In genomic region chr11:103007001-103007340, GRCm38 (mm10) we compare ENCODE assay signal across 13 mouse cellular contexts. TPM values are rescaled to one million over a fixed set of nuclear protein-coding genes. Genes with fewer than 3 reads are reported as not detected.
DNase-seq lines count a peak whose midpoint lies in the region; ATAC-seq and TF ChIP-seq lines count a peak whose summit lies in the region.
"Had no signal": no experiment of that assay in that cellular context is flagged by ENCODE, and none has a peak within 500 bp of the region (broad histone marks: within the 10 kb centered on the region; RNA-seq: fewer than 3 reads in every experiment).

No protein-coding gene starts in this region.

- no peak overlapping the region for H3K4me2 ChIP-seq in heart, embryonic 12.5 days
- H3K4me2 ChIP-seq in stomach, embryonic 16.5 days (ENCODE audit: low read depth, low read length) = no peak overlapping the region
- H3K4me2 ChIP-seq in stomach, postnatal 0 days (replicated peaks; ENCODE audit: low read depth) = no peak overlapping the region
- no peak overlapping the region for H3K4me2 ChIP-seq in lung, embryonic 16.5 days (ENCODE audit: low read depth, low read length)
- H3K4me2 ChIP-seq: embryonic facial prominence, embryonic 15.5 days; hindbrain, embryonic 15.5 days had no signal

- H3K27ac ChIP-seq in heart, adult 2 months = peak overlapping the region; percentile 57
- H3K27ac ChIP-seq in heart, embryonic 12.5 days (ENCODE audit: poor library complexity, severe bottlenecking) = no peak overlapping the region
- no peak overlapping the region for H3K27ac ChIP-seq in stomach, embryonic 16.5 days (ENCODE audit: low read length)
- H3K27ac ChIP-seq in stomach, postnatal 0 days (replicated peaks) = no peak overlapping the region
- peak overlapping the region; percentile 12; the same call in 1 of the 2 replicates for H3K27ac ChIP-seq in lung, embryonic 16.5 days (ENCODE audit: low read length)
- H3K27ac ChIP-seq in small intestine, adult 2 months (ENCODE audit: insufficient read depth, low read depth, low read length) = 0 out of 2 replicates have a peak overlapping the region, but pooled peaks have one; percentile 12
- H3K27ac ChIP-seq: hindbrain, embryonic 15.5 days had no signal

- H3K4me3 ChIP-seq in heart, adult 2 months = no peak overlapping the region
- H3K4me3 ChIP-seq in heart, embryonic 12.5 days = no peak overlapping the region
- H3K4me3 ChIP-seq in stomach, embryonic 16.5 days (replicated peaks; ENCODE audit: low read length) = no peak overlapping the region
- no peak overlapping the region for H3K4me3 ChIP-seq in stomach, postnatal 0 days (ENCODE audit: low read depth, low read length)
- no peak overlapping the region for H3K4me3 ChIP-seq in lung, embryonic 16.5 days (ENCODE audit: low read length)
- no peak overlapping the region for H3K4me3 ChIP-seq in small intestine, adult 2 months (ENCODE audit: low read depth, low read length)
- H3K4me3 ChIP-seq: embryonic facial prominence, embryonic 15.5 days; hindbrain, embryonic 15.5 days had no signal

- peaks cover 14% of the 10 kb centered on the region for H3K4me1 ChIP-seq in heart, adult 2 months (ENCODE audit: control insufficient read depth, insufficient read depth, low read length)
- peaks cover 33% of the 10 kb centered on the region for H3K4me1 ChIP-seq in heart, embryonic 12.5 days (replicated peaks)
- peaks cover 41% of the 10 kb centered on the region for H3K4me1 ChIP-seq in stomach, embryonic 16.5 days (ENCODE audit: control insufficient read depth, insufficient read depth, low read length)
- H3K4me1 ChIP-seq in stomach, postnatal 0 days (replicated peaks; ENCODE audit: control insufficient read depth, insufficient read depth) = 0 out of 2 replicates have a peak, but pooled peaks cover 3% of the 10 kb centered on the region
- peaks cover 37% of the 10 kb centered on the region for H3K4me1 ChIP-seq in lung, embryonic 16.5 days (replicated peaks; ENCODE audit: control insufficient read depth, insufficient read depth, low read length)
- peaks cover 6% of the 10 kb centered on the region for H3K4me1 ChIP-seq in small intestine, adult 2 months (ENCODE audit: control insufficient read depth, insufficient read depth, insufficient read length, low read length)

- 0 out of 2 replicates have a peak, but pooled peaks have one; percentile 16 for TF ChIP-seq POLR2A in heart, adult 2 months (IDR thresholded peaks at IDR 0.05; ENCODE audit: insufficient read depth, low read depth, low read length)
- TF ChIP-seq POLR2A in small intestine, adult 2 months (IDR thresholded peaks at IDR 0.05; ENCODE audit: low read depth, low read length) = no peak

- intact Hi-C loops in heart, adult 2 months (cut with DNase I) = no loop called here

- no peaks in the 10 kb centered on the region for H3K27me3 ChIP-seq in heart, adult 2 months (ENCODE audit: control insufficient read depth, insufficient read depth, low read length)
- H3K27me3 ChIP-seq in heart, embryonic 12.5 days (replicated peaks) = no peaks in the 10 kb centered on the region
- no peaks in the 10 kb centered on the region for H3K27me3 ChIP-seq in stomach, embryonic 16.5 days (ENCODE audit: control insufficient read depth, insufficient read depth, low read length)
- no peaks in the 10 kb centered on the region for H3K27me3 ChIP-seq in stomach, postnatal 0 days (ENCODE audit: control insufficient read depth, insufficient read depth, low read length)
- H3K27me3 ChIP-seq in lung, embryonic 16.5 days (ENCODE audit: control insufficient read depth, insufficient read depth, low read depth, low read length) = no peaks in the 10 kb centered on the region
- H3K27me3 ChIP-seq in small intestine, adult 2 months (ENCODE audit: control insufficient read depth, insufficient read depth, low read length) = no peaks in the 10 kb centered on the region
- H3K27me3 ChIP-seq: embryonic facial prominence, embryonic 15.5 days; hindbrain, embryonic 15.5 days had no signal

- peak; percentile 64 to 66 for DNase-seq in heart, adult 2 months
- no peak for DNase-seq in stomach, postnatal 0 days (ENCODE audit: low spot score)
- no peak for DNase-seq in urinary bladder, adult 2 months (ENCODE audit: low spot score)
- DNase-seq in yolk sac, embryonic 10.5 days (ENCODE audit: low spot score) = no peak
- DNase-seq: adrenal gland, postnatal 36 days; cerebellum, adult 9-10 months; retina, postnatal 1 day had no signal

- no peak for TF ChIP-seq EP300 in heart, adult 2 months (IDR thresholded peaks at IDR 0.05; ENCODE audit: insufficient read depth, low read depth, low read length)
- no peak for TF ChIP-seq EP300 in stomach, postnatal 0 days (optimal IDR thresholded peaks at IDR 0.05)

- H3K36me3 ChIP-seq in heart, adult 2 months (ENCODE audit: control insufficient read depth, insufficient read depth, low read length) = no peaks in the 10 kb centered on the region; the same call in 1 of the 2 replicates
- H3K36me3 ChIP-seq in heart, embryonic 12.5 days = peaks cover 18% of the 10 kb centered on the region
- H3K36me3 ChIP-seq in stomach, embryonic 16.5 days (ENCODE audit: control insufficient read depth, insufficient read depth, low read length) = no peaks in the 10 kb centered on the region
- H3K36me3 ChIP-seq in stomach, postnatal 0 days (ENCODE audit: control insufficient read depth, insufficient read depth, low read length) = no peaks in the 10 kb centered on the region
- H3K36me3 ChIP-seq in lung, embryonic 16.5 days (ENCODE audit: control insufficient read depth, insufficient read depth, low read length) = 0 out of 2 replicates have a peak, but pooled peaks cover 3% of the 10 kb centered on the region
- H3K36me3 ChIP-seq in small intestine, adult 2 months (ENCODE audit: control insufficient read depth, insufficient read depth, low read length) = no peaks in the 10 kb centered on the region
- H3K36me3 ChIP-seq: hindbrain, embryonic 15.5 days had no signal

- no peaks in the 10 kb centered on the region for H3K79me2 ChIP-seq in heart, adult 2 months (replicated peaks; ENCODE audit: control insufficient read depth, insufficient read depth, low read length)

- ATAC-seq in heart, embryonic 12.5 days (ENCODE audit: insufficient number of reproducible peaks, low FRiP score) = no peak
- 0 out of 2 replicates have a peak, but pooled peaks have one; percentile 22 for ATAC-seq in stomach, embryonic 16.5 days (ENCODE audit: insufficient read depth, low FRiP score)
- ATAC-seq in stomach, postnatal 0 days (ENCODE audit: low FRiP score, low TSS enrichment) = no peak
- no peak for ATAC-seq in lung, embryonic 16.5 days (ENCODE audit: low read depth)

- 38% methylated on average over 6 of the region's 6 CpGs for WGBS in heart, adult 2 months
- 79% methylated on average over 6 of the region's 6 CpGs for WGBS in heart, embryonic 12.5 days
- WGBS in stomach, embryonic 16.5 days = 76% methylated on average over 6 of the region's 6 CpGs
- WGBS in stomach, postnatal 0 days = 67% methylated on average over 6 of the region's 6 CpGs
- WGBS in lung, embryonic 16.5 days = 60% methylated on average over 6 of the region's 6 CpGs
- 53% methylated on average over 6 of the region's 6 CpGs for WGBS in small intestine, adult 2 months

- no peak overlapping the region for H3K9ac ChIP-seq in heart, adult 2 months (ENCODE audit: low read depth, low read length)
- no peak overlapping the region for H3K9ac ChIP-seq in heart, embryonic 12.5 days
- H3K9ac ChIP-seq in stomach, embryonic 16.5 days (ENCODE audit: low read length) = no peak overlapping the region
- no peak overlapping the region for H3K9ac ChIP-seq in stomach, postnatal 0 days (ENCODE audit: low read length)
- H3K9ac ChIP-seq in lung, embryonic 16.5 days (ENCODE audit: low read length) = no peak overlapping the region
- H3K9ac ChIP-seq: embryonic facial prominence, embryonic 15.5 days; hindbrain, embryonic 15.5 days had no signal

- H3K9me3 ChIP-seq in heart, embryonic 12.5 days (replicated peaks) = no peaks in the 10 kb centered on the region
- H3K9me3 ChIP-seq in stomach, embryonic 16.5 days (replicated peaks; ENCODE audit: control insufficient read depth, low read length) = no peaks in the 10 kb centered on the region
- H3K9me3 ChIP-seq in stomach, postnatal 0 days (ENCODE audit: control insufficient read depth, low read length) = no peaks in the 10 kb centered on the region
- H3K9me3 ChIP-seq in lung, embryonic 16.5 days (ENCODE audit: control insufficient read depth, low read length) = no peaks in the 10 kb centered on the region
- H3K9me3 ChIP-seq: embryonic facial prominence, embryonic 15.5 days; hindbrain, embryonic 15.5 days had no signal

- no peak for TF ChIP-seq CTCF in heart, adult 2 months (IDR thresholded peaks at IDR 0.05)
- no peak for TF ChIP-seq CTCF in stomach, postnatal 0 days (IDR thresholded peaks at IDR 0.05; ENCODE audit: low read depth)
- TF ChIP-seq CTCF in small intestine, adult 2 months (IDR thresholded peaks at IDR 0.05; ENCODE audit: extremely low read depth, insufficient read length, insufficient replicate concordance, low read depth, low read length) = no peak

RNA-seq across cellular contexts. Expression of gene Nmt1, which starts 21.0 kb away (rescaled TPM):
- total RNA-seq in heart, adult 2 months (2021) = 10 to 100 TPM; 60.5 to 67.2 TPM
- 37.1 and 55.3 TPM in 2 replicates for polyA plus RNA-seq in heart, adult 2 months (2012; rRNA removed)
- 46.9 and 50.4 TPM in 2 replicates for polyA plus RNA-seq in heart, embryonic 12.5 days (2016; fragmentation: Nextera tagmentation; extraction: Ambion mirVana)
- polyA plus RNA-seq in stomach, embryonic 16.5 days (2015; fragmentation: Nextera tagmentation; extraction: Ambion mirVana) = 50.8 and 53.7 TPM in 2 replicates
- 45.9 and 52.3 TPM in 2 replicates for polyA plus RNA-seq in stomach, postnatal 0 days (2015; fragmentation: Nextera tagmentation; extraction: Ambion mirVana)
- 63.4 and 64.7 TPM in 2 replicates for polyA plus RNA-seq in lung, embryonic 16.5 days (2015; fragmentation: Nextera tagmentation; extraction: Ambion mirVana)
- 16.8 and 34.1 TPM in 2 replicates for polyA plus RNA-seq in small intestine, adult 2 months (2012; rRNA removed)
- 53.5 and 57.6 TPM in 2 replicates for polyA plus RNA-seq in urinary bladder, adult 2 months (2012; rRNA removed)

RNA-seq across cellular contexts. Expression of gene Dcakd, which starts 21.2 kb away (rescaled TPM):
- total RNA-seq in heart, adult 2 months (2021) = 10 to 100 TPM; 69.3 to 75.0 TPM
- 122 and 139 TPM in 2 replicates for polyA plus RNA-seq in heart, adult 2 months (2012; rRNA removed)
- 94.1 and 95.2 TPM in 2 replicates for polyA plus RNA-seq in heart, embryonic 12.5 days (2016; fragmentation: Nextera tagmentation; extraction: Ambion mirVana)
- polyA plus RNA-seq in stomach, embryonic 16.5 days (2015; fragmentation: Nextera tagmentation; extraction: Ambion mirVana) = 85.2 and 109 TPM in 2 replicates
- polyA plus RNA-seq in stomach, postnatal 0 days (2015; fragmentation: Nextera tagmentation; extraction: Ambion mirVana) = 36.8 and 42.3 TPM in 2 replicates
- polyA plus RNA-seq in lung, embryonic 16.5 days (2015; fragmentation: Nextera tagmentation; extraction: Ambion mirVana) = 140 and 161 TPM in 2 replicates
- 29.3 and 57.7 TPM in 2 replicates for polyA plus RNA-seq in small intestine, adult 2 months (2012; rRNA removed)
- polyA plus RNA-seq in urinary bladder, adult 2 months (2012; rRNA removed) = 42.8 and 43.1 TPM in 2 replicates

Comparison
In these comparisons a context has a peak if more than half of its experiments do, and no peak if none do; other contexts are left out.
1. H3K27ac ChIP-seq: peak in heart, adult 2 months (single experiment), lung, embryonic 16.5 days (single experiment) and small intestine, adult 2 months (single experiment); none in heart, embryonic 12.5 days (single experiment), stomach, embryonic 16.5 days (single experiment) and stomach, postnatal 0 days (single experiment).
2. DNase-seq: peak in heart, adult 2 months (2 of 2); none in stomach, postnatal 0 days (single experiment), urinary bladder, adult 2 months (single experiment) and yolk sac, embryonic 10.5 days (single experiment).